In the genomic region with DNA sequence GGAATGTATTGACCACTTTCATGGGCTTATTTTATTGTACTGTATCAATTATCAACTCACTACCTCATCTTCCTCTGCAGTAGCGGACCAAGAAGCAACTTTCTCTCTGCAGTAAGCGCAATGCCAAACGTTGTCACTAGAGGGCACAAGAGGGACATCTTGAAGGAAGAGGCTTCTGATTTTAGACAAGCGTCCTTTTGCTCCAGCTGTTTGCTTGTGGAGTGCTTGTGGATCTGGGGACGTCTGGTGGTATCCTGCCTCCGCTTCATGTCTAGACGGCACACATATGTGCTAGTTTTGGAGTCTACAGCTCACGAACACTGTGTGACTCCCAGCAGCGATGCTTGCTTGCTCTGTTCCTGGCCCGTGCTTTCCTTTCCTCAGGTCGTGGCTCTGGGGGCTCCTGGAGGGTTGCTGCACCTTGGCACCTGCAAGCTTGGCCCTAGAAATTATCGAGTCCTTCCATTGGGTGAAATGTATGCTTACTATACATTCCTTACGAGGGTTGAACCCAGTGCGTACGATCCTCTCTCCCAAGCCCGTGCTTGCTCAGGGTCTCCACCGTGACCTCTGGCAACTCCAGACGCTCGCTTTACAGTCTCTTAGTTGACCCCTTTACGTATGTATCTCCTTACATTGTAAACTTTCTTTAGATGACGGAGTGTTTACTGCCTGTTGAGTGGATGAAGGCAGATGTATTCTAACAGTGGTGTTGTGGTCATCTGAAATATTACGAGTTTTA, we compare ENCODE assay signal across 9 mouse cellular contexts.
DNase-seq lines count a peak whose midpoint lies in the region; ATAC-seq and TF ChIP-seq lines count a peak whose summit lies in the region.
"Had no signal": no experiment of that assay in that cellular context is flagged by ENCODE, and none has a peak within 500 bp of the region (broad histone marks: within the 10 kb centered on the region; RNA-seq: fewer than 3 reads in every experiment).

No protein-coding gene starts in this region.

- H3K27me3 ChIP-seq in heart, embryonic 10.5 days (ENCODE audit: insufficient read depth, poor library complexity, severe bottlenecking) = no peaks in the 10 kb centered on the region
- H3K27me3 ChIP-seq in liver, embryonic 13.5 days = no peaks in the 10 kb centered on the region
- no peaks in the 10 kb centered on the region for H3K27me3 ChIP-seq in neural tube, embryonic 12.5 days (replicated peaks)
- no peaks in the 10 kb centered on the region for H3K27me3 ChIP-seq in stomach, postnatal 0 days (ENCODE audit: control insufficient read depth, insufficient read depth, low read length)
- H3K27me3 ChIP-seq: liver, embryonic 15.5 days had no signal

- no peaks in the 10 kb centered on the region for H3K36me3 ChIP-seq in heart, embryonic 10.5 days
- H3K36me3 ChIP-seq in liver, embryonic 13.5 days = no peaks in the 10 kb centered on the region
- H3K36me3 ChIP-seq in neural tube, embryonic 12.5 days = no peaks in the 10 kb centered on the region
- H3K36me3 ChIP-seq in stomach, postnatal 0 days (ENCODE audit: control insufficient read depth, insufficient read depth, low read length) = no peaks in the 10 kb centered on the region
- H3K36me3 ChIP-seq: liver, embryonic 15.5 days had no signal

- ATAC-seq in erythroblast, adult 5-6 weeks (replicated peaks; ENCODE audit: low FRiP score, poor library complexity, severe bottlenecking) = peak; percentile 80
- ATAC-seq in liver, embryonic 13.5 days (ENCODE audit: low read depth) = no peak
- peak; percentile 50; the same call in 1 of the 2 replicates for ATAC-seq in neural tube, embryonic 12.5 days (ENCODE audit: low FRiP score, low read depth)
- ATAC-seq in stomach, postnatal 0 days (ENCODE audit: low FRiP score, low TSS enrichment) = 0 out of 2 replicates have a peak, but pooled peaks have one; percentile 35

- H3K27ac ChIP-seq in heart, embryonic 10.5 days = no peak overlapping the region
- H3K27ac ChIP-seq in liver, embryonic 13.5 days = no peak overlapping the region
- no peak overlapping the region for H3K27ac ChIP-seq in neural tube, embryonic 12.5 days
- no peak overlapping the region for H3K27ac ChIP-seq in stomach, postnatal 0 days (replicated peaks)
- H3K27ac ChIP-seq: liver, embryonic 15.5 days had no signal

- 60% methylated on average over 22 of the region's 22 CpGs for WGBS in heart, embryonic 10.5 days
- 56% methylated on average over 22 of the region's 22 CpGs for WGBS in liver, embryonic 13.5 days (ENCODE audit: insufficient replicate concordance)
- 64% methylated on average over 22 of the region's 22 CpGs for WGBS in neural tube, embryonic 12.5 days
- WGBS in stomach, postnatal 0 days = 48% methylated on average over 22 of the region's 22 CpGs

- no peaks in the 10 kb centered on the region for H3K9me3 ChIP-seq in heart, embryonic 10.5 days
- H3K9me3 ChIP-seq in liver, embryonic 13.5 days (replicated peaks) = no peaks in the 10 kb centered on the region
- no peaks in the 10 kb centered on the region for H3K9me3 ChIP-seq in neural tube, embryonic 12.5 days
- no peaks in the 10 kb centered on the region for H3K9me3 ChIP-seq in stomach, postnatal 0 days (ENCODE audit: control insufficient read depth, low read length)
- H3K9me3 ChIP-seq: liver, embryonic 15.5 days had no signal

- no peak overlapping the region for H3K9ac ChIP-seq in liver, embryonic 13.5 days
- no peak overlapping the region for H3K9ac ChIP-seq in neural tube, embryonic 12.5 days
- H3K9ac ChIP-seq in stomach, postnatal 0 days (ENCODE audit: low read length) = 0 out of 2 replicates have a peak overlapping the region, but pooled peaks have one; percentile 8
- H3K9ac ChIP-seq: liver, embryonic 15.5 days had no signal

- no peak overlapping the region for H3K4me3 ChIP-seq in heart, embryonic 10.5 days
- H3K4me3 ChIP-seq in liver, embryonic 13.5 days (replicated peaks) = no peak overlapping the region
- no peak overlapping the region for H3K4me3 ChIP-seq in neural tube, embryonic 12.5 days
- H3K4me3 ChIP-seq in stomach, postnatal 0 days (ENCODE audit: low read depth, low read length) = no peak overlapping the region
- H3K4me3 ChIP-seq: liver, embryonic 15.5 days had no signal

- peak; percentile 93 for TF ChIP-seq CTCF in stomach, postnatal 0 days (IDR thresholded peaks at IDR 0.05; ENCODE audit: low read depth)

- 0 out of 2 replicates have a peak, but pooled peaks cover 5% of the 10 kb centered on the region for H3K4me1 ChIP-seq in heart, embryonic 10.5 days
- H3K4me1 ChIP-seq in liver, embryonic 13.5 days (replicated peaks) = no peaks in the 10 kb centered on the region
- no peaks in the 10 kb centered on the region for H3K4me1 ChIP-seq in neural tube, embryonic 12.5 days
- H3K4me1 ChIP-seq in stomach, postnatal 0 days (replicated peaks; ENCODE audit: control insufficient read depth, insufficient read depth) = no peaks in the 10 kb centered on the region
- H3K4me1 ChIP-seq: liver, embryonic 15.5 days had no signal

- DNase-seq in CD8-positive naive resting alpha-beta T cell, adult 2 months (ENCODE audit: low read depth in 2 of 2, low spot score in 2 of 2) = peak; percentile 58 to 73
- peak; percentile 94 for DNase-seq in brain, adult 2 months (ENCODE audit: low read depth, low spot score)
- peak; percentile 90 for DNase-seq in heart, embryonic 10.5 days (ENCODE audit: low spot score)
- peak; percentile 93 for DNase-seq in kidney, postnatal 10 days
- peak; percentile 54 for DNase-seq in liver, embryonic 13.5 days
- DNase-seq in stomach, postnatal 0 days (ENCODE audit: low spot score) = peak; percentile 83

- no peak for TF ChIP-seq EP300 in stomach, postnatal 0 days (optimal IDR thresholded peaks at IDR 0.05)

- no peak overlapping the region for H3K4me2 ChIP-seq in liver, embryonic 13.5 days
- 0 out of 2 replicates have a peak overlapping the region, but pooled peaks have one; percentile 12 for H3K4me2 ChIP-seq in neural tube, embryonic 12.5 days (replicated peaks)
- H3K4me2 ChIP-seq in stomach, postnatal 0 days (replicated peaks; ENCODE audit: low read depth) = peak overlapping the region; percentile 32
- H3K4me2 ChIP-seq: liver, embryonic 15.5 days had no signal
